In the genomic region with DNA sequence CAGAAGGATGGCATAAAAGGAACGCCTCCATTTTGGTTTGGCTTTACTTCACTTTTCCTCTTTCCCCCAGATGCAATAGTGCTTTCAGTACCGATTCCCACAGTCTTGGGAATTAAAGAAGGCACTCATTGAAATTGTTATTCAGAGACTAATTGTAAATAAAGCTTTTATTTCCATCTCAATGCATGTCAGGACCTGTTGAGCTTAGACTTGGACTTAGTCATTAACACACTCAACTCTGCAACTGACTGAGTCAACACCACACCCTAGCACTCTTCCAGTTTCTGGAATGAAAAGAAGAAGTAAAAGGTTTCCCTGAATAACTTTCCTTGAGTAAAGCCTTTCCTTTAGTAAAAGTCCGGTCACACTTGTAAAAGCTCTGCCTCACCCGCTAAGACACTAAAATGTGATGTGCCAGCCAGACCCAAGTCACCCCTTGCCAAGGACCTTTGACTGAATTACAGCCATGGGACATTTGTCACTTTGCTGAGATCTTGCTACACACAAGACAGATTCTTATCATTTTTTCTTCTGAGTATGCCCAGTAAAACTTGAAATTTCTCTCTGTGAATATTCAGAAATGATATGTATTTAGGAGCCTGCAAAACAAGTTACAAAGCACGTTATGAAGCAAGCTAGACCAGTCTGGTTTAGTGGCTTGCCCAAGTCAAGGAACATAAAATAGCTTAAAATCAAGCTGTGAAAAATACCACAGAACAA, we compare ENCODE assay signal across 15 mouse cellular contexts.
DNase-seq lines count a peak whose midpoint lies in the region; ATAC-seq and TF ChIP-seq lines count a peak whose summit lies in the region.
"Had no signal": no experiment of that assay in that cellular context is flagged by ENCODE, and none has a peak within 500 bp of the region (broad histone marks: within the 10 kb centered on the region; RNA-seq: fewer than 3 reads in every experiment).

No protein-coding gene starts in this region.

- no peaks in the 10 kb centered on the region for H3K4me1 ChIP-seq in lung, embryonic 14.5 days (ENCODE audit: insufficient read depth)
- peaks cover 19% of the 10 kb centered on the region for H3K4me1 ChIP-seq in bone marrow macrophage, adult 2 months (ENCODE audit: control insufficient read depth, insufficient read depth, low read length)
- H3K4me1 ChIP-seq: liver, embryonic 15.5 days had no signal

- TF ChIP-seq POLR2A in bone marrow macrophage, adult 2 months (IDR thresholded peaks at IDR 0.05; ENCODE audit: borderline replicate concordance, low read depth, low read length) = no peak

- no peaks in the 10 kb centered on the region for H3K36me3 ChIP-seq in lung, embryonic 14.5 days (ENCODE audit: insufficient read depth)
- H3K36me3 ChIP-seq: liver, embryonic 15.5 days had no signal

- 83% methylated on average over 5 of the region's 5 CpGs for WGBS in lung, embryonic 14.5 days

- no peak for ATAC-seq in lung, embryonic 14.5 days (ENCODE audit: insufficient read depth)
- ATAC-seq in megakaryocyte-erythroid progenitor cell, adult 5-6 weeks (replicated peaks; ENCODE audit: low FRiP score, low TSS enrichment, poor library complexity, severe bottlenecking) = no peak
- ATAC-seq: Patski had no signal

- no peaks in the 10 kb centered on the region for H3K9me3 ChIP-seq in lung, embryonic 14.5 days (ENCODE audit: low read depth, low read length)
- H3K9me3 ChIP-seq: liver, embryonic 15.5 days had no signal

- DNase-seq in lung, embryonic 14.5 days = peak; percentile 4
- DNase-seq in lung, postnatal 4 days = no peak
- DNase-seq in lung, postnatal 14 days = peak; percentile 5
- peak; percentile 15 for DNase-seq in urinary bladder, postnatal 25 days (ENCODE audit: low spot score)
- no peak for DNase-seq in left cerebral cortex, postnatal 4 days
- DNase-seq in cerebellum, adult 8-10 months = no peak
- DNase-seq: heart, adult 2 months; heart, postnatal 14 days; midbrain, embryonic 14.5 days; thymus, adult 2 months had no signal

- intact Hi-C loops in left cerebral cortex, postnatal 4 days (cut with DNase I) = no loop called here

- H3K4me3 ChIP-seq in lung, embryonic 14.5 days (ENCODE audit: low read depth, low read length) = no peak overlapping the region
- no peak overlapping the region for H3K4me3 ChIP-seq in bone marrow macrophage, adult 2 months (ENCODE audit: insufficient read depth, low read length)
- H3K4me3 ChIP-seq: erythroblast, embryonic 14.5 days; heart, adult 2 months; liver, embryonic 15.5 days had no signal

- no peaks in the 10 kb centered on the region for H3K27me3 ChIP-seq in lung, embryonic 14.5 days (ENCODE audit: insufficient read depth, low read length)
- H3K27me3 ChIP-seq: liver, embryonic 15.5 days; Patski had no signal

- no peak overlapping the region for H3K9ac ChIP-seq in lung, embryonic 14.5 days
- H3K9ac ChIP-seq: liver, embryonic 15.5 days had no signal

- H3K4me2 ChIP-seq in lung, embryonic 14.5 days = no peak overlapping the region
- H3K4me2 ChIP-seq: liver, embryonic 15.5 days had no signal

- no peak overlapping the region for H3K27ac ChIP-seq in lung, embryonic 14.5 days (ENCODE audit: low read depth)
- peak overlapping the region; percentile 67 for H3K27ac ChIP-seq in bone marrow macrophage, adult 2 months (ENCODE audit: insufficient read depth, low read depth, low read length)
- H3K27ac ChIP-seq: liver, embryonic 15.5 days had no signal

- no peak for TF ChIP-seq CTCF in lung, embryonic 14.5 days (IDR thresholded peaks at IDR 0.05; ENCODE audit: low read depth)
- no peak for TF ChIP-seq CTCF in bone marrow macrophage, adult 2 months (IDR thresholded peaks at IDR 0.05; ENCODE audit: low read depth, low read length)

Comparison
In these comparisons a context has a peak if more than half of its experiments do, and no peak if none do; other contexts are left out.
1. DNase-seq: peak in lung, embryonic 14.5 days (single experiment), lung, postnatal 14 days (single experiment) and urinary bladder, postnatal 25 days (single experiment); none in lung, postnatal 4 days (0 of 2), left cerebral cortex, postnatal 4 days (single experiment) and cerebellum, adult 8-10 months (single experiment).